Mouse (Mus musculus): ENCODE results near the gene Spout1.

The Spout1 gene

GRCm38 (mm10) chr2:30130156-30130555 lies 48.1 kb downstream of the Spout1 start:
- DNase-seq (ENCODE audit: low spot score in 2 of 2), result no peak

- DNase-seq (ENCODE audit: low spot score in 2 of 2), result no peak
These were observed 49.5 kb downstream of the Spout1 start for GRCm38 (mm10) chr2:30128789-30129188.

GRCm38 (mm10) chr2:30124472-30125274 lies 53.6 kb downstream of the Spout1 start, which contains the start of gene Zer1:
TSS of gene Zer1 (minus strand) at chr2:30124585.
- DNase-seq (ENCODE audit: low spot score in 2 of 2), result peak; percentile 92 to 97

GRCm38 (mm10) chr2:30123729-30124471 lies 54.4 kb downstream of the Spout1 start:
- no peak for DNase-seq (ENCODE audit: low spot score in 2 of 2)
